Comparison of ENCODE assay signal across 25 mouse cellular contexts in genomic region chr3:127093631-127094030, GRCm38 (mm10).
DNase-seq lines count a peak whose midpoint lies in the region; ATAC-seq lines count a peak whose summit lies in the region.
"Had no signal": no experiment of that assay in that cellular context is flagged by ENCODE, and none has a peak within 500 bp of the region (broad histone marks: within the 10 kb centered on the region; RNA-seq: fewer than 3 reads in every experiment).

No protein-coding gene starts in this region.

- peak; percentile 92 for ATAC-seq in frontal cortex, adult (ENCODE audit: low TSS enrichment)
- ATAC-seq: activated CD4-positive, CD25-positive, alpha-beta regulatory T cell, adult 4 months; forebrain, embryonic 13.5 days; hindbrain, embryonic 16.5 days; lung, postnatal 0 days; midbrain, embryonic 13.5 days had no signal

- intact Hi-C loops in left cerebral cortex, postnatal 4 days (cut with DNase I) = no loop called here

- no peak for DNase-seq in frontal cortex, postnatal 14 days (ENCODE audit: low spot score in 2 of 2)
- peak; percentile 36 for DNase-seq in left cerebral cortex, adult 11 months (ENCODE audit: low spot score)
- DNase-seq in left cerebral cortex, postnatal 4 days = no peak
- peak; percentile 47 to 53 for DNase-seq in right cerebral cortex, postnatal 36 days (ENCODE audit: low spot score in 2 of 2)
- no peak for DNase-seq in right cerebral cortex, postnatal 4 days
- no peak for DNase-seq in adrenal gland, postnatal 14 days
- DNase-seq: adrenal gland, adult 2 months; cerebellum, adult 8-10 months; cerebellum, postnatal 36 days; gastrocnemius, postnatal 36 days; heart, adult 2 months; heart, postnatal 10 days; kidney, adult 18-20 months; kidney, postnatal 25 days; liver, embryonic 13.5 days; lung, adult 18-20 months; lung, postnatal 4 days; retina, postnatal 1 day; thymus, postnatal 14 days had no signal

Comparison
In these comparisons a context has a peak if more than half of its experiments do, and no peak if none do; other contexts are left out.
1. DNase-seq: peak in left cerebral cortex, adult 11 months (single experiment) and right cerebral cortex, postnatal 36 days (2 of 2); none in frontal cortex, postnatal 14 days (0 of 2), left cerebral cortex, postnatal 4 days (single experiment), right cerebral cortex, postnatal 4 days (single experiment) and adrenal gland, postnatal 14 days (single experiment).